Mouse (Mus musculus) heart, adult 9 months (tissue): ENCODE measurements around the gene Arf6.
"Not testable (repeated sequence)": the region's sequence is repeated elsewhere in the genome, so short reads cannot be mapped to it uniquely, and the experiment has no call there.

Experiments
- DNase-seq, 2 experiments: peaks; one replicate each; pipeline ENCODE4 v3.0.0; 2022; ENCODE audit warnings: low spot score in 2 of 2

The Arf6 gene

DNA sequence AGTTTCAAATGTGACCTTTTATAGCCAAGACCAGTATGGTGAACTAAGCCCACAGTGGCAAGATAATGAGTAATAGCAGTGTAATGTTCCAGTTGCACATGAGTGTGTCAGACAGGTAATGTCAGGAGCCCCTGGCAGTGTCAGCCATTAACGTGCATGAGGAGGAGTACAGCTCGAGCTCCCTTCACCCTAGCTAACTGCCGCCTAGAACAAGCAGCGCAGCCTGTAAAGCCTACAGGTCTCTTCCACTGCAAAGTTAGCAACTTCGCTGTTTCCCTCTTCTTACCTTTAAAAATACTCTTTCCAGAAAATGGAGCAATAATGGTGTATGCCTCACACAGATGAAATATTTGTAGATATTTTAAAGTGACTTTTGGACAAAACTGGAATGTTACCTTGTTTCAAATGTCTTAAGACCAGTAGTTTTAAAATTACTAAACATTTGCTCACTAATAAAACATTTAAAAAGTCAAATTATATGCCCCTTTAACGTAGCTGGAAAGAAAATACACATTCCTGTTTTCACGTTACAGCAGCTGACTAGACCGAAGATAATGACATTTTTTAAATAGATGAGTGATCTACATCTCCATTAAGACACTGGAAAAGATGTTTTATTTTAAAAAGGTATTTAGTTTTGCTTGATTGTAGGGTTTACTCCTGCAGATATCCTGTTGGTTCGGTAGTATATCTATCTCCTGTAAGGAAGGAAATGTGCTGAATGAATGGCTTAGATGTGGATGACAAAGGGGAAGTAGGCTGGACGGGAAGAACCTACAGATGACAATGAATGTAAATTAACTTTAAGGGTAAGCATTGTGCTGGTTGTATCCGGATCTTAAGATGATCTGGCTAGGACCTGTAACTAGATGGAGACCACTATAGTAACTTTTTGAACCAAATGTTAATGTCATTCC lies 2.2 kb downstream of the Arf6 start:
- no peak for DNase-seq

DNA sequence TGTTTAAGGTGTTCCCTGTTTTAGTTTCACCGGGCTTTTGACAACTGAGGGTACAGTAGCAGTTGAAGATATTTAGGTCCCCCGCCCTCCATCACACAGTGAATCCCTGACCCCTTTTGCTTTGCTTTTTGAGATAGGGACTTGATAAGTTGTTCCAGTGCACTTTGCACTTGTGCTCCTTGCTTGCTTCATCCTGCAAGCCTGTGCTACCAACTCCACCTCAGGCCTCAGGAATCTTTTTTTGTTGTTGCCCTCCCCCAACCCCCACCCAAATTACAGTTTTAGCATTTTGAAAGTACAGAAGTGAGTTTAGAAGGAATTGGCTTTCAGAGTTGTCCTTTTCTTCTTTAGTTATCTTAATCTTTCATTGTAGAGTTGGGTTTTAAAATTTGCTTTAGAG lies 4.2 kb downstream of the Arf6 start:
- DNase-seq: no peak

DNA sequence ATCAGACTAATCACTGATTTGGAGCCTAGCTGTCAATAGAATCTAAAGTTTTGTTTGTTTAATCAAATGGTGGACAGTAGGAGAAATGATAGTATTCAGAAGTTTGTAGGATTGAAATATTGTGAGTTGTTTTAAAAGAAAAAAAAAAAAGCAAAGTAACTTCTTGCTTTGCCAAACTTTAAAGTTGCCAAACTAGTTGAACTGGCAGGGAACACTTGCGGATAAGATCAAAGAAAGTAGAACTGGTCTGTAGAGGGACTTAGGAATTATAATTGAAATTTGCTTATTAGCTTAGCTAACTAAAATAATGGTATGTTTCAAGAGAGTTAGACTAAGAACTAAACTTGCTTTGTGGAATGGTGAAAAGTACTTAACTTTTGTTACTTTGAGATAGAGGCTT lies 5.2 kb downstream of the Arf6 start:
- DNase-seq: no peak

DNA sequence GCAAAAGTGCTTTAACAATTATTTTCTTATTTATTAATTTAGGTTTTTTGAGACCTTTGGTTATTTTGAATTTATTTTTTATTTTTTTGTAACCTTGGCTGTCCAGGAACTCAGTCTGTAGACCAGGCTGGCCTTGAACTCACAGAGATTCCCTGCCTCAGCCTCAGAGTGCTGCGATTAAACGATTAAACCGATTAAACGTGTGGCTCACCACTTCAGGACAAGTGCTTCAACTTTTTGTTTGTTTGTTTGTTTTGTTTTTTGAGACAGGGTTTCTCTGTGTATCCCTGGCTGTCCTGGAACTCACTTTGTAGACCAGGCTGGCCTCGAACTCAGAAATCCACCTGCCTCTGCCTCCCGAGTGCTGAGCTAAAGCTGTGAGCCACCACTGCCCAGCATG lies 5.7 kb downstream of the Arf6 start:
- not testable (repeated sequence) for DNase-seq

DNA sequence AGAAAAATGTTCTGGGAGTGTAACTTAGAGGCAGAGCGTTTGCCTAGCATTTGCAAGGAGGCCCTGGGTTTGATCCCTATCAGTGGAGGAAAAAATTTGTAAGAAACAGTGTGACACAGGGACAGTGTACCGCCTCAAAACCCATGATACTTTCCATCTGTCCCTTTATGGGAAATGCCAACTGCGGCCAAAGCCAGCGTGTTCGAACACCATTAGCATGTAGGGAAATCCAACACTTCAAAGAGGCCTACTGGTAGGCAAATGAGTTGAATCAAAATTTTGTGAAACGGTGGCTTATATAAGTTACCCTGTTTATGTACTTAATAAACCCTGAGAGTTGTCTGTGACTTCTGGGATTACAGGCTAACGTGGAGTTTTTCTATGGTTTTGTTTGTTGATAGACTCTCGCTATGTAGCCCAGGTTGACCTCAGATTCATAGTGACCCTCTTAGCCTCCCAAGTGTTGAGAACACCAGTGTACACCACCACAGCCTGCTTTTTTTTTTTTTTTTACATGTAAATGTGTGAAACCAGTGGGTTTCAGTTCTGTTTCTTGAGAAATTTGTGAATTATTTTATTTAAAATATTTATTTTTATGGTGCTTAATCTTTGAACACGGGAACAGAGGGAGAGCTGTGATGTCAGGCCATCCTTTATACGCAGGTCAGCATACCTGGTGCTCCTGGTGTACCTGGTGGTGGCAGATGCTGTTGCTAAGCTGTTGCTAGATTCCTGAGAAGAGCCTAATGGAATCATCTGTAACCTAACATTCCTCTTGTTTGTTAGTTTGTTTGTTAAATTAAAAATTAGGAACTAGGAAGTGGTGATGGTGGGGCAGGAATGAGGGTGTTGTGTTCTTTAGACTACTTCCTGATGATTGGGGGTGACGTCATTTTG lies 6.9 kb downstream of the Arf6 start:
- no peak for DNase-seq

DNA sequence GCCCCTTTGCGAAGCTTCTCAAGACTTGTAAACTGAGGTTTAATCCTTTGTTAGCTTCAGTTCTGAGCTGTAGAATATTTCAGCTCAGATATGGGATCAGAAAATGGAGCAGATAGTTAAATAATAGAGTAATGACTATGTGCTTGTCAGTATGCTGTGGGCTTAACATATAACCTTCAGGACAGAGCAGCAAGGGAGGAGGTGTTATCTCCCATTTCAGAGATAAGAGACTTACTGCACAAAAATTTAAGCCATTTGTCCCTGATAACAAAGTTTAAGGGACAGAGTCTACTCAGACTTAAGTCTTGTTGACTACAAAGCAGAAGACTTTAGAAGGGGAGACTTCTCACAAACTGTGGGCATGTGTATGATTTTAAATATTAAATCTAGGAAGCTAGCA lies 10.9 kb downstream of the Arf6 start:
- DNase-seq: no peak

DNA sequence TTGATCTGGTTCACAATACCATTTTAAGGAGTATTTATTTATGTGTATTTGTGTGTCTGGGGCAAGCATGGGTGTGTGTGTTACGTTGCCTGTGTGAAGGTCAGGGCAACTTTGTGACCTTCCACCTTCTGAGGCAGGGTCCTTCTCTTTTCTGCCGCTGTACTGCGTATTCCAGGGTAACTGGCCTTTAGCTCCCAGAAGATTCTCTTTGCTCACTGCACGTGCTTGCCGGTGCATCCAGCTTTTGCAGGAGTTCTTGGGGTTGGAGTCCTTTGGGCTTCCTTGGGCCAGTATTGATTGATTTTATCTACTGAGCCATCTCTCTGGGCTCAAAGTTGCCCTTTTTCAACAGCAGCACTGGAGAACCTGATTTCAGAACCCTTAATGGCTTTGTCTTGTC lies 12.7 kb downstream of the Arf6 start:
- DNase-seq: no peak

DNA sequence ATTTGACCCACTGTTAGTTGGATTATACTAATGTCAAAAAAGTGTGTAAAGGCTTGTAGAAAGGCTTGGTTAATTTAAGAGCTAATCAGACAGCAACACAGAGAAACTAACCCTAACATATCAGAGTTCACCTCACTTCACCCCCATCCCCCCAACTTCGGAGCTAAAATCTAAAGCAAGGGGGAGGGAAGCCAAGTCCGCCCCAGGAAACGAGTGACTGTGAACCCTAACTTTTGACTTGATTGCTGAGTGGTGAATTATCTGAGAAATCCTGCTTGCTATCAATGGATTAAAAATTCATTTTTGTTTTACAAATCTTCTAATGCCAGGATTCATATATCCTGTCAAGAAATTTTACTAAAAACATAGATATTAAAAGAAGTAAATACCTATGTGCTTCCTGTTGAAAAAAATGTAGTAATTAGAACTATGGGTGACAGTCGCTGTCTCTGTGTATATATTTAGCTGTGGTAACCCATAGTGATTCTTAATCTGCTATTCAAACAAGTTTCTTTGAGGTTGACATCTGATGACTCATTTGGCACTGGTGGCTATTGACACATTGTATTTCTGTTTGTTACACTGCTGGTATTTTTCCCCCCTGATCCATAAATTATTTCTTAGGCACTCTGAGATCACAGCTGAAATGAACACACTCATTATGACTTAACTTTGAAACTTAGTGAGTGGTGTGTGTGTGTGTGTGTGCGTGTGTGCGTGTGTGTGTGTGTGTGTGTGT lies 13.8 kb downstream of the Arf6 start:
- DNase-seq: no peak

DNA sequence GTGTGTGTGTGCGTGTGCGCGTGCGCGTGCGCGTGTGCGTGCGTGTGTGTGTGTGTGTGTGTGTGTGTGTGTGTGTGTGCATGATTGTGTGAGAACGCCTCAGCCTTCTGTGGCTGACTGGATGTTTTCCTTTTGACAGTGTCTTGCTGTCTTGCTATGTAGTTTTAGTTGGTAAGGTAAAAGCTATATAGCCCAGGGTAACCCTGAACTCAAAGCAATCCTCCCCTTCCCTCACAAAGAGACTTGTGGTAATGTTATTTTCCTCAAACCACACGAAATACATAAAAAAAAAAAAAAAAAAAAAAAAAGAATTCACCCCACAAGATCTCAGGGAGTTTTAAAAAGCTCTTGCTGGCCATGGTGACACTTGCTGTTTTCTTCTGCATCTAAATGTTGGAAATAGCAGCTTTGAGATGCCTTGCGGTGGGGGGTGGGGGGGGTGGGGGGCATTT lies 14.4 kb downstream of the Arf6 start:
- not testable (repeated sequence) for DNase-seq

DNA sequence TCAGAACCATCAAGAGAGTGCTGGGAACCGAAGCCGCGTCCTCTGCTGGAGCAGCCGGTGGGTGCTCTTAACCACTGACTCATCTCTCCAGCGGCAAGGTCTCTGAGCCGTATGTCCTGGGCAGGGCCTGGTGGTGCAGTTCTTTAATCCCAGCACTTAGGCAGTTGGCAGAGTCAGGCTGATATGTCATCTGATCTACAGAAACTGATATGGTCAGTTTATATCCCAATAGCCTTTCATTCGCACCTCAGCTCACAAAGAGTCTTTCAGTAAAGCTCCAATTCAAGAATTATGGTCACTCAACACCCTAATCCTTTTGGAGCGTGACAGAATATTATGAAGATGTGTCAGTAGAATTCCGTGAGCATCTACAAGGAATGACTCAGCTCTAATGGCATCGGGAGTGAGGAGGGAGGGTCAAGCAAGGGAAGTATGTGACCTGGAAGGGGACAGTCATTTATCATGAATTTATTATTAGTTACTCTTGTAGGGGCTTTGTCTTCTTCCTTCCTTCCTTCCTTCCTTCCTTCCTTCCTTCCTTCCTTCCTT lies 16.4 kb downstream of the Arf6 start:
- DNase-seq: no peak

DNA sequence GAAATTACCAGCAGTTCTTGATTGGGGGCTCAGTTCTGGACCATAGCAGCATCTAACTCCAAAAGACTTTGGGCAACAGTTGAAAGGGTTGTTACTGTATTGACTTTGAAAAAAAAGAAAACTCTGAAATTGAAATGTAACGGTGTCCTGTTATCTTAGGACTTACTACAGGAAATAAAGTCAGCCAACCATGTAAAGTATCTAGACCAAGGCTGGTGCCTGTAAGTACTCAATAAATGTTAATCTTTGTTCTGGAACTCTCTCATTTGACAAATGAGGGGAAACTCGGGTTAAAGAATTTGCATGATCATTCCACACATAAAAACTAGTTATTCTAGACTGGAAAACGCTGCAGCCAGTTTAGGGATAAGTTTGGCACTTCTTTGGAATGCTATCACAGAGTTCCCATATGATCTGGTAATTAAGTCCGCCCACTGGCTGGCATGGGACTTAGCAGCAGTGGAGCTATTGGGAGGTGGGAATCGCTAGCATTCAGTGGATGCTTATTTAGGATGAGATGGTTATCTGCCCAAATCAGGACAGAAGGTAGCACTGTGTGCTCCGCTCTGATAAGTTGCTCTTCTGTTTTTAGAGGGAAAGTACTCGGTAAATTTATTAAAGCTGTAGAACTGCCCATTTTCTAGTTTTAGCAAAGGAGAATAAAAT lies 17.5 kb downstream of the Arf6 start:
- no peak for DNase-seq

DNA sequence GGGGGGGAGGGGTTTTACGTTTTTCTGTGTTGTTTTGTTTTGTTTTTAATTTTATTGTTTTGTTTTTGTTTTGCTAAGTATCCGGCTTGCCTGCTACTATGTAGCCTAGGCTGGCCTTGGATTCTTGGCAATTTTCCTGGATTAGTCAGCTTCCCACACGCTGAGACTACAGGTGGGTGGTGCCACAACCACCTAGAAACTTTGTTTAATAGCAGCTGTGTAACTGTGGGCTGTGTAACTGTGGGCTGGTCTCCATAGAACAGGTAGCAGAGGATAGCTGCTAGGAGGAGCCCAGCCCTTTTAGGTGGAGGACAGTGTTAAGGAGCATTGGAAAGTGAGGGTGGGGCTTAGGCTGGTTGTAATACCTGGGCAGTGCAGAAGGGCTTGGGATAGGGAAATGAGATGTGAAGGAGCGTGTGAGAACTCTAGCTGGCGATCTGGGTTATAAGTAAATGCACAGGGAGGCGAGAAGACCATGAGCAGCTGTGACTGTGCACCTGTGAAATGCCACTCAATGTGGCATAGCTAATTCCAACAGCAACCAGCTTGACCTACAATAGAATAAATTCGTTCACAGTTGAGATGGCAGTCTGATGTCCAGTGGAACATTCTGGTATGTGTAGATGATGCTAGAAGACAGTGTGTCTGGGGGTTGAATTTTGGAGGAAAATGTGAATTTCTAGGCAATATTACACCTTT lies 18.2 kb downstream of the Arf6 start:
- DNase-seq: no peak

DNA sequence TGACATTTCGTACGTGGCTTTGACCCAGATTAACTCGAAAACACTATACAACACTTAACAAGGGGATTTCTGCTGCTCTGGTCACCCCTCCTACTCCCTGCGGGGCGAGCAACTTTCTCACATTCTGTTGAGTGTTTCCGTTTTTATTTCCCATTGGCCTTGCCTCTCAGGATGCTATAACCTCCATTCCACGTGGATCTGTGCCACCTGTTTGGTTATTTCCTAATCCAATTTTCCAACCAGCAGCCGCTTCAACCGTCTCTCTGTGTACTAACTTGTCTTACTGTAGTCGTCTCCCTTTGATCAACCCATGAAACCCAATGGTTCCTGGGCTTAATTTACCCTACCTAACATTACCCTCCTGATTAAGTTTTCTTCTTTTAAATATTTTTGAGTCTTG lies 21.1 kb downstream of the Arf6 start:
- no peak for DNase-seq

DNA sequence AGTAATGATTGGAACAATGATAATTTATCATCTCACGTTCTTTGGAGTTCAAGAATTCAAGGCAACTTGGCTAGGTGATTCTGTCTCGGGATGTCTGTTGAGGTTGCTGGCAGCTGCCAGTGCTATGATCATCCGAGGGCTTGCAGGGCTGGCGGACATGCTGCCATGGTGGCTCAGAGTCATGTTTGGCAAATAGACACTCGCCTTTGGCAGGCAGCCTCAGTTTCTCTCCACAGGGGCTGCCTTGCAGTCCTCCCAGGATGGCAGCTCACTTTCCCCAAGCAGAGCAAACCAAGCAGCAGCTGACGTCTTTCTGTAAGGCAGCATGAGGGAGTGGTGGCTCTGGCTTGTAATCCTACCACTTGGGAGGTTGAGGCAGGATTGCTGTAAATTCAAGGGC lies 22.5 kb downstream of the Arf6 start:
- no peak for DNase-seq

DNA sequence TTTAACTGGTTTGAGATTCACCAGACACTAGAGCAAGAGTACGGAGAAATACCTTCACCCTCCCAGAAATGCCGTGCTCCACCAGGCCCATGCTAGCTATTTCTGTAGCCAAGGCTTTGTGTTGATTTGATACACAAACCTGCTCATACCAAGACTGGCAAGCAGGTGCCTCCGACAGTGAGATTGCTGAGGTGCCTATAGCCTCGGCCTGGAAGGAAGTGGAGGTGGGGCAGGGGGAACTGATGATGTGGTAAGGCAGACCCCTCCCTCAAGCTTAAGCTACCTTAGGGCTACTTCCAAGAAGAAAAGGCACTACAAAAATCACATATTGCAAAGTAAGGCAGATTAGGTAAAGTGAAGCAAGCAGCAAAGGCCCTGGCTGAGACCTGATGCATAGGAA lies 28.4 kb downstream of the Arf6 start:
- DNase-seq: no peak

DNA sequence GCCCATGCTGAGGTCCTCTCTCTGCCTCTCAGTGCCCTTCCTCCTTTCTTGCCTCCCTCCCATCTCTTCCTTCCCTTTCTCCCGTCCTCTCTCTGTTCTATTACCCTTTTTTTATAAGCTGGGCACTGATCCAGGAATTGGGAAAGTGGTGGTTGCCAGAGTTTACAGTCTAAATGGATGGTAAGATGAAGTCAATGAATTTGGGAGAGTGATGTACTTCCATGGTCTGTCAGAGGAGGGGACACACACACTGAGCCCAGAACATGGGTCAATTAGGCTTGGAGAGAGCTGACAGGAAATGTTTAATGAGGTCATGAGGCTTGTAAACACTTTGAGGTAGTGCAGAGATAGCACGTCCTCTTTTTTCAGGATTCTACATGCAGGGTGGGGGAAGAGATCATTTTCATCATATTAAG lies 28.9 kb downstream of the Arf6 start:
- DNase-seq: no peak

DNA sequence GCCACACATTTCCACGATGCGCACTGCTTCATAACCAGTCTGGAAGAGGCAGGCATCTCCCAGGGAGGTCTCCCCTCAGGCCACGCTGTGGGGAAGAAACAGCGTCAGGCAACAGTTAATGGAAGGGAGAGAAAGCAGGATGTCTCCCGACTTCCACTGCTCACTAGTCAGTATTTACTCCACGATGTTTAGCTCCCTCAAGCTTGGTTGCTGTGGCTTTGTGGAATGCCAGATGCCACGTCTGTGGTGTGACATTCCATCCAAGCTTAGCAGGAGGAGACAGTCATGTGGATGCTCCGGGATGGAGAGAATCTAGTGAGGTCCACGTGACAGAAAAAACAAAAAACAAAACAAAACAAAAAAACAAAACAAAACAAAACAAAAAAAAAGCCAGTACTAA lies 30.1 kb downstream of the Arf6 start:
- DNase-seq: no peak

DNA sequence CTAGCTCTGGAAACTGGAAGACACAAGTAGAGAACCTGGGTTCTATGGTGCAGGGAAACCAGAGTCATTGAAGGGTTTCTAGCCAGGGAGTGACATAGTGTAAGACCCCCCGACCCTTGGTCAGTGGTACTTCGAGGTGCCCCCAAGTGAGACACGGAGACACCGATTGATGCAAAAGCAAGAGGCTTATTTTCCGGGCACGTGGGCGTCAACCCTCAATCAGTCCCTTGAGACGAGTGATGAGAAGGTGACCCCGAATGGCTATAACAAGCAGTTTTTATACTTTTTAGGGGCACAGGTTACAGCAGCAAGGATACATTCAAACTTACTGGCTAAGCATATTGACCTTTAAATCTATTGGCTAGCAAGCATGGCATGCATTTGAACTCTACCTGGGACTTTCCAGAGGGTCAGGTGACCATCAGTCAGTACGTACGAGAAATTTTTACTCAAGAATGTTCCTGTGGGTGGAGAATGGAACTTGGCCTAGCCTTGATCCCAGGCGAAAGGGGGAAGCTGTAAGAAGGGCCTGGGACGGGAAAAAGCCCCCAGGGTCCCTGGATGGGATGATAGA lies 30.7 kb downstream of the Arf6 start:
- no peak for DNase-seq

DNA sequence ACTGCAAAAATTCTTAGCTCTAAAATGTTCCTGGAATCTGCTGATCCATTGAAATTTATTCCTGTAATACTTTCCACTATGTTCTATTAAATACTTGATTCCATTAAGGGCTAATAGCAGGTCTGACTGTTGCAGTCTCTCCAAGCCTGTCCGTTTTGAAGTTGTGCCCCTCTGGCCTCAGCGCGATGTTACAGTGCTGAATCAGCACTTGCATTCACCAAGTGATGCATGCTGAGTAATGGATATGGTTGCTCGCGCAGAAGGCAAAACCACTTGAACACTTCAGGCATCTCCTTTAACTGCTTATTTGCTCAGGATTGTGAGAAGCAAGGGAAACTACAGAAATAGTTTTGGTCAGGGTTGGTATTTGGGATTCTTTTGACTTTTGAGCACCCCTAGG lies 38.8 kb downstream of the Arf6 start:
- no peak for DNase-seq

DNA sequence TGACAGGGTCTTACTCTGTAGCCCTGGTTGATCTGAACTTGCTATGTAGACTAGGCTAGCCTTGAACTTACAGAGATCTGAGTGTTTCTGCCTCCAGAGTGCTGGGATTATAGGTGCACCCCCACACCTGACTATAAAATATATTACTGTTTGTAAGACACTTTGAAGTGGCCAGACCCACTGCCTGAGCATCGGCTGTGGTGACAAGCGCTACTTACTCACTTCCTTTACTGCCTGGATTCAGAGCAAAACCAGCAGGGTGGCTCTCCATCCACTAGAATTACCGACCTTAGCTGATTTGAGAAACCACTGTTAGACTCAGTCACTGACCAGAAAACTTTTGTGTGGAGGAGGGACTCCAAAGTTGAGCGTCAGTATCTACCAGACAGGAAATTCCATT lies 40.0 kb downstream of the Arf6 start:
- no peak for DNase-seq
